Mouse (Mus musculus): ENCODE data around the gene Dedd2. TPM values are rescaled to one million over a fixed set of nuclear protein-coding genes. Genes with fewer than 3 reads are reported as not detected.

Dedd2 gene
- polyA plus RNA-seq, 1 experiment from 2014 or later: 10.8 TPM

GRCm38 (mm10) chr7:25248018-25248647 lies 27.7 kb upstream of the Dedd2 start:
- Histone ChIP-seq H3K9me3 (replicated peaks; ENCODE audit: control insufficient read depth, low read length) (no peaks in the 10 kb centered on the region), H3K4me2 (ENCODE audit: low read length) (peak overlapping the region; percentile 98), H3K4me3 (ENCODE audit: low read depth, low read length) (peak overlapping the region; percentile 78), H3K27me3 (replicated peaks; ENCODE audit: control insufficient read depth, insufficient read depth, low read length) (no peaks in the 10 kb centered on the region), H3K9ac (ENCODE audit: low read length) (peak overlapping the region; percentile 79), H3K36me3 (ENCODE audit: control insufficient read depth, insufficient read depth, low read length) (peaks cover 23% of the 10 kb centered on the region), H3K27ac (ENCODE audit: low read depth, low read length) (peak overlapping the region; percentile 94), H3K4me1 (ENCODE audit: control insufficient read depth, insufficient read depth, low read length) (peaks cover 30% of the 10 kb centered on the region)
- WGBS: under 1% methylated on average over 18 of the region's 18 CpGs
- ATAC-seq: peak; percentile 43
- peak; percentile 79 for DNase-seq (ENCODE audit: low spot score)

- no peaks in the 10 kb centered on the region for H3K9me3 ChIP-seq (replicated peaks; ENCODE audit: control insufficient read depth, low read length)
- 4% methylated on average over 3 of the region's 3 CpGs for WGBS
- peak overlapping the region; percentile 78 for H3K4me3 ChIP-seq (ENCODE audit: low read depth, low read length)
- H3K27me3 ChIP-seq (replicated peaks; ENCODE audit: control insufficient read depth, insufficient read depth, low read length): no peaks in the 10 kb centered on the region
- DNase-seq (ENCODE audit: low spot score) (no peak), ATAC-seq (no peak)
- H3K4me2 ChIP-seq (ENCODE audit: low read length): peak overlapping the region; percentile 98
- H3K27ac ChIP-seq (ENCODE audit: low read depth, low read length): peak overlapping the region; percentile 94
- peaks cover 30% of the 10 kb centered on the region for H3K4me1 ChIP-seq (ENCODE audit: control insufficient read depth, insufficient read depth, low read length)
- H3K36me3 ChIP-seq (ENCODE audit: control insufficient read depth, insufficient read depth, low read length): peaks cover 23% of the 10 kb centered on the region
- peak overlapping the region; percentile 79 for H3K9ac ChIP-seq (ENCODE audit: low read length)
Measured at GRCm38 (mm10) chr7:25247498-25247897, 27.1 kb upstream of the Dedd2 start.

DNA sequence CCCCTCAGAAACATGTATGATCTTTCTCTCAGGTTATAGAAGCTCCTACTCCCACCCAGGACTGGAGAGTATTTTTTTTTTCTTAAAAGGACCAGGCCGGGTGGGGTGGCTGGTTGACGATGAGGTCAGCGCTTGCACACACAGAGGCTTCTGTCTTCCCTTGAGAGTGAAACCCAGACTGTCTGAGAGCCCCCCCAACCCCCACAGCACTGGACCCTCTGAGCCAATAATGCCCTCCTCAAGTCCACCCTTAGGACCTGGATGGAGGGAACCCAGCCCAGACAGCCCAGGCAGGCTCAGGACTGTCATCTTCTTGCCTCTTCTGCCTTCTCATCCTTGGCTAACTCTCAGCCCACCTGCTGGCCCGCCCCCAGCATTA lies 26.3 kb upstream of the Dedd2 start:
- Histone ChIP-seq H3K4me1 (ENCODE audit: control insufficient read depth, insufficient read depth, low read length) (peaks cover 29% of the 10 kb centered on the region), H3K36me3 (ENCODE audit: control insufficient read depth, insufficient read depth, low read length) (peaks cover 23% of the 10 kb centered on the region), H3K9ac (ENCODE audit: low read length) (peak overlapping the region; percentile 79), H3K27me3 (replicated peaks; ENCODE audit: control insufficient read depth, insufficient read depth, low read length) (no peaks in the 10 kb centered on the region), H3K27ac (ENCODE audit: low read depth, low read length) (peak overlapping the region; percentile 94), H3K4me2 (ENCODE audit: low read length) (peak overlapping the region; percentile 98), H3K4me3 (ENCODE audit: low read depth, low read length) (peak overlapping the region; percentile 78), H3K9me3 (replicated peaks; ENCODE audit: control insufficient read depth, low read length) (no peaks in the 10 kb centered on the region)
- WGBS: 31% methylated on average over 4 of the region's 4 CpGs
- peak; percentile 68 for DNase-seq (ENCODE audit: low spot score)
- no peak for ATAC-seq

- H3K36me3 ChIP-seq (ENCODE audit: control insufficient read depth, insufficient read depth, low read length): peaks cover 23% of the 10 kb centered on the region
- H3K27me3 ChIP-seq (replicated peaks; ENCODE audit: control insufficient read depth, insufficient read depth, low read length): no peaks in the 10 kb centered on the region
- DNase-seq (ENCODE audit: low spot score): peak; percentile 54
- H3K4me1 ChIP-seq (ENCODE audit: control insufficient read depth, insufficient read depth, low read length): peaks cover 24% of the 10 kb centered on the region
- WGBS: 44% methylated on average over 20 of the region's 20 CpGs
- ATAC-seq: no peak
- H3K4me2 ChIP-seq (ENCODE audit: low read length): peak overlapping the region; percentile 98
- peak overlapping the region; percentile 78 for H3K4me3 ChIP-seq (ENCODE audit: low read depth, low read length)
- H3K27ac ChIP-seq (ENCODE audit: low read depth, low read length): peak overlapping the region; percentile 94
- peak overlapping the region; percentile 79 for H3K9ac ChIP-seq (ENCODE audit: low read length)
- H3K9me3 ChIP-seq (replicated peaks; ENCODE audit: control insufficient read depth, low read length): no peaks in the 10 kb centered on the region
Measured at GRCm38 (mm10) chr7:25246079-25246758, 25.8 kb upstream of the Dedd2 start.

DNA sequence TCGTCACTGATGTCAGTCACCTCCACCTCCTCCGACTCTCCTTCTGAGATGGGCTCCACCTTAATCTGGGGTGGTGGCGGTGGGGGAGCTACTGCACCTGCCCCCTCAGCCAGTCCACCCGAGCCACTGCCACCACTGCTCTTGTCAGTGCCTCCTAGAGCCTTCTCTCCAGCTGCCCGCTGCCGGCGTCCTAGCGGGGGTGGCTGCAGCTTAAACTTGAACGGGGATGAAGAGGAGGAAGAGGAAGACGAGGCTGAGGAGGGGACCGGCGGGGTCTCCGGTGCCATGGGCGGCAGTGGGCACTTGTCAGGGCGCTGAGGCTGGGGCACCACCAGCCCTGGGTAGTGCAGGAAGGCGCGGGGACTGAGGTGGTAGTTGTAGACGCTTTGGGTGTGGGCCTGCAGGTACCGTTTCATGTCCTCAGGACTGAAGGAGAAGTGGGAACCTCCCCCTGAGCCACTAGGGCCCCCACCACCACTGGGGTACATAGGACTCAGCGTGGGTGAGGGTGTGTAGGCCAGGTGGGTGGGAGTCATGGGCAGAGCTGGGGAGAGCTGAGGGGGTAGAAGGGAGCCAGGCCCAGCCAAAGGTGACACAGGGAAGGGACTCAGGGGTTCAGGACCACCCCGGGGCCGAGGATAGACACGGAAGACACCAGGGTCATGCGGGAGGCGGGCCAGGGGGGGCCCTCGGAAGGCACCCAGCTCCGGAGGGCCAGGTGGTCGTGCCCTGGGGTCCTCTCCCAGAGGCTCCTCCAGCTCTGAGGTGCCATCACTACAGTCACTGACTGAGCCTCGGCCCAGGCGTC lies 24.4 kb upstream of the Dedd2 start:
- no peak overlapping the region for H3K4me3 ChIP-seq (ENCODE audit: low read depth, low read length)
- 91% methylated on average over 30 of the region's 30 CpGs for WGBS
- H3K4me1 ChIP-seq (ENCODE audit: control insufficient read depth, insufficient read depth, low read length): peaks cover 20% of the 10 kb centered on the region
- peaks cover 23% of the 10 kb centered on the region for H3K36me3 ChIP-seq (ENCODE audit: control insufficient read depth, insufficient read depth, low read length)
- no peaks in the 10 kb centered on the region for H3K27me3 ChIP-seq (replicated peaks; ENCODE audit: control insufficient read depth, insufficient read depth, low read length)
- no peak for DNase-seq (ENCODE audit: low spot score)
- no peak overlapping the region for H3K4me2 ChIP-seq (ENCODE audit: low read length)
- H3K9ac ChIP-seq (ENCODE audit: low read length): no peak overlapping the region
- ATAC-seq: no peak
- no peaks in the 10 kb centered on the region for H3K9me3 ChIP-seq (replicated peaks; ENCODE audit: control insufficient read depth, low read length)
- no peak overlapping the region for H3K27ac ChIP-seq (ENCODE audit: low read depth, low read length)

- Histone ChIP-seq H3K9ac (ENCODE audit: low read length) (no peak overlapping the region), H3K4me3 (ENCODE audit: low read depth, low read length) (no peak overlapping the region), H3K36me3 (ENCODE audit: control insufficient read depth, insufficient read depth, low read length) (peaks cover 23% of the 10 kb centered on the region), H3K9me3 (replicated peaks; ENCODE audit: control insufficient read depth, low read length) (no peaks in the 10 kb centered on the region), H3K27ac (ENCODE audit: low read depth, low read length) (no peak overlapping the region), H3K27me3 (replicated peaks; ENCODE audit: control insufficient read depth, insufficient read depth, low read length) (no peaks in the 10 kb centered on the region), H3K4me1 (ENCODE audit: control insufficient read depth, insufficient read depth, low read length) (peaks cover 26% of the 10 kb centered on the region), H3K4me2 (ENCODE audit: low read length) (no peak overlapping the region)
- no peak for DNase-seq (ENCODE audit: low spot score)
- no peak for ATAC-seq
- WGBS: 87% methylated on average over 4 of the region's 4 CpGs
Measured at GRCm38 (mm10) chr7:25243361-25243760, 22.9 kb upstream of the Dedd2 start.

DNA sequence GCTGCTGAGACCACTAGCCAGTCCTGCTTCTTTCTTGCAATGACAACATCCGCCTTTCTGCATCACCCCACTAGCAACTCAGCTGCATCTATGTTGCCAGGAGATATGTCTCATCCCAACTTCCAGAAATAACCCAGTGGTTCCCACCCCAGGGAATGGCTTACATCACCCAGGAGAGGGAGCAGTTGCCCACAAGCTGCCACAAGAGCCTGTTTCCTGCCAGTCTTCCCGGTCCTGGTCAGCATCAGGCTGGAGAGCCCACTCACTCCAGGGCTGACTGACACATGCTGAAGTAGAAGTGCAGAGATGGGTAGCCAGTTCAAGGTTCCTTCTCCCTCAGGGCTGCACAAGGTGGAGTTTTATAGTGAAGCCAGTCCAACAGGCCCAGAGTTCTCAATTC lies 20.6 kb upstream of the Dedd2 start:
- Histone ChIP-seq H3K9ac (ENCODE audit: low read length) (no peak overlapping the region), H3K4me1 (ENCODE audit: control insufficient read depth, insufficient read depth, low read length) (peaks cover 16% of the 10 kb centered on the region), H3K36me3 (ENCODE audit: control insufficient read depth, insufficient read depth, low read length) (peaks cover 23% of the 10 kb centered on the region), H3K27me3 (replicated peaks; ENCODE audit: control insufficient read depth, insufficient read depth, low read length) (no peaks in the 10 kb centered on the region), H3K4me2 (ENCODE audit: low read length) (no peak overlapping the region), H3K9me3 (replicated peaks; ENCODE audit: control insufficient read depth, low read length) (no peaks in the 10 kb centered on the region), H3K27ac (ENCODE audit: low read depth, low read length) (no peak overlapping the region; the same call in 1 of the 2 replicates), H3K4me3 (ENCODE audit: low read depth, low read length) (no peak overlapping the region)
- DNase-seq (ENCODE audit: low spot score): peak; percentile 68
- 34% methylated on average over 2 of the region's 2 CpGs for WGBS
- no peak for ATAC-seq

DNA sequence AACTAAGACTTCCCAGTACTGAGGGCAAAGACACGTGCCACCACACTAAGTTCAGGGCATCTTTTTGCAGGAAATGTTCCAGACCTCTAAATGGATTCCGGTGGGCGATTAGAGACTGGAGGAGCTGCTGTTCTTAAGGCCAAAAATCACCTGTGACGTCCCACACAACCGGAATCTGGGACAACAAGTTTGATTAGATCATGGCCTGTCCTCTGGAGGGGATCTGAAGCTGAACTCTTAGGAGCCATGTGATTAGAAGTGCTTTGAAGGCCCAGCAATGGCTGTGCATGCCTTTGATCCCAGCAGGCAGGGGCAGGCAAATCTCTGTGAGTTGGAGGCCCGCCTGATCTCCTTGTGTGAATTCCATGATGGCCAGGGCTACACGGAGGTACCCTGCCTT lies 20.2 kb upstream of the Dedd2 start:
- H3K36me3 ChIP-seq (ENCODE audit: control insufficient read depth, insufficient read depth, low read length): peaks cover 19% of the 10 kb centered on the region
- no peaks in the 10 kb centered on the region for H3K9me3 ChIP-seq (replicated peaks; ENCODE audit: control insufficient read depth, low read length)
- no peak for DNase-seq (ENCODE audit: low spot score)
- no peak overlapping the region for H3K9ac ChIP-seq (ENCODE audit: low read length)
- no peak overlapping the region for H3K4me3 ChIP-seq (ENCODE audit: low read depth, low read length)
- H3K27ac ChIP-seq (ENCODE audit: low read depth, low read length): no peak overlapping the region
- no peaks in the 10 kb centered on the region for H3K27me3 ChIP-seq (replicated peaks; ENCODE audit: control insufficient read depth, insufficient read depth, low read length)
- peaks cover 16% of the 10 kb centered on the region for H3K4me1 ChIP-seq (ENCODE audit: control insufficient read depth, insufficient read depth, low read length)
- 67% methylated on average over 7 of the region's 7 CpGs for WGBS
- no peak overlapping the region for H3K4me2 ChIP-seq (ENCODE audit: low read length)
- no peak for ATAC-seq
